Mouse (Mus musculus) midbrain, embryonic 14.5 days (tissue): ENCODE results near the gene Ssbp4. TPM values are rescaled to one million over a fixed set of nuclear protein-coding genes. Genes with fewer than 3 reads are reported as not detected.

ENCODE experiments used
- ATAC-seq: fragments of 200-750 bp; cut with Nextera tagmentation; 2 replicates; pipeline ENCODE4 v1.8.0; 2017; ENCODE audit warnings: moderate number of reproducible peaks, moderate library complexity; ENCODE audit not compliant: low FRiP score, low TSS enrichment
- DNase-seq: peaks from one replicate; pipeline ENCODE4 v3.0.0-alpha.2; 2015
- H3K27ac ChIP-seq: fragments of 300-500 bp; sonication (generic); replicated peaks from 2 replicates; pipeline ENCODE4 v1.5.1; 2014; ENCODE audit warnings: mild to moderate bottlenecking, low read depth, low read length, moderate library complexity
- H3K27me3 ChIP-seq: fragments of 300-500 bp; sonication (generic); 2 replicates; pipeline ENCODE4 v1.6.1; 2014; ENCODE audit warnings: low read length, control low read depth, mixed read lengths; ENCODE audit not compliant: control insufficient read depth, insufficient read depth
- H3K36me3 ChIP-seq: fragments of 300-500 bp; sonication (generic); 2 replicates; pipeline ENCODE4 v1.6.1; 2014; ENCODE audit warnings: low read length, control low read depth; ENCODE audit not compliant: control insufficient read depth, insufficient read depth
- H3K4me1 ChIP-seq: fragments of 300-500 bp; sonication (generic); 2 replicates; pipeline ENCODE4 v1.6.1; 2014; ENCODE audit warnings: mild to moderate bottlenecking, antibody characterized with exemption, low read length, control low read depth; ENCODE audit not compliant: control insufficient read depth, insufficient read depth
- H3K4me2 ChIP-seq: fragments of 300-500 bp; sonication (generic); 2 replicates; pipeline ENCODE4 v1.6.1; 2014; ENCODE audit warnings: mild to moderate bottlenecking, low read length, moderate library complexity
- H3K4me3 ChIP-seq: fragments of 300-500 bp; sonication (generic); replicated peaks from 2 replicates; pipeline ENCODE4 v1.5.1; 2014; ENCODE audit warnings: low read depth, low read length
- H3K9ac ChIP-seq: fragments of 300-500 bp; sonication (generic); replicated peaks from 2 replicates; pipeline ENCODE4 v1.6.1; 2014; ENCODE audit warnings: mild to moderate bottlenecking, low read length, moderate library complexity
- H3K9me3 ChIP-seq: fragments of 300-500 bp; sonication (generic); 2 replicates; pipeline ENCODE4 v1.6.1; 2016; ENCODE audit warnings: low read length, control low read depth, mixed read lengths; ENCODE audit not compliant: control insufficient read depth
- WGBS: fragments of 180-500 bp; shearing (Covaris S2); extraction: QIAGEN DNeasy Blood & Tissue Kit; methylation state at CpG from one replicate; pipeline ENCODE4 v1.1.7; 2014; 5-methylcytosine and 5-hydroxymethylcytosine counted together
- polyA plus RNA-seq: library from polyadenylated mRNA; unstranded; fragments of >200 nt; fragmentation: Nextera tagmentation; extraction: Ambion mirVana; gene quantifications from 2 replicates; pipeline ENCODE4 v1.2.1, GENCODE M21; 2014

Ssbp4 gene
- polyA plus RNA-seq, 1 experiment from 2014 or later, result 172 TPM

DNA sequence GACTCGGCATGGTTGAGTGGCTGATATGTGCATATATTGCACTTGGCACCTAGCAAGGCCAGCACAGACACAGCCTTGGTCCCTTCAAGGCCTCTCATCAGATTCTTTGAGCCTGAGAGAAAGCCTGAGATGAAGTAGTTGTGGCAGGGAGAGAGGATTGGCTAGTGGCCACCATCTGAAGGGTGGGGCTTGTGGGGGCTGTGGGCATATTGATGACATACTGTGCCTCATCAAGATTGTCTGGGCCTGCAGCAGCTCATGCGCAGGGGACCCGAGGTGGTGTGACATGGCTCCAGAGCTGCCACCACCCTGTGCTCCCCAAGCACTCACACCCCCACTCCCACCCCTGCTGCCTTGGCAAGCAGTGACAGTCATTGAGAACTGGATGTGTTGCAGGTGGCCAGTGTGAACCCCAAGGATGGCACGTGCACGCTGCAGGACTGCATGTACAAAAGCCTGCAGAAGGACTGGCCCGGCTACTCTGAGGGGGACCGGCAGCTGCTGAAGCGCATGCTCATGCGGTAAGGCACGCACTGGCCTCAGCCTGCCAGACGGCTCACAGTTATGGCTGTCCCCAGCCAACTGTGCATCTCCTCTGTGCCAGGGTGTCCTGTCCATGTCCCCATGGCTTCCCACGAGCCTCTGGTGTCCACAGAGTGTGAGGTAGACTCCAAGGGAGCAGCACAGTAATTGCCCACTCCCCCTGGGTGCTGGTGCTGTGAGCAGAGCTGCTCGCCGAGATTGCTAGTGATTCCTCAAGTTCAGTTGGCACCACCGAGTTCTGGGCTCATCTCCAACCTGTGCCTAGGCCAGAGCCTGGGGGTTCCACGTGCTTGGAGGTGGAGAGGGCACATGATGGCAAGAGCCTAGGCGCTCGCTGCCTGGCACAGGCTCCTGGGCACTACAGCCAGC, 24.9 kb downstream of the Ssbp4 start:
- H3K27ac ChIP-seq, result no peak overlapping the region
- ATAC-seq (no peak), DNase-seq (no peak)
- H3K4me1 ChIP-seq, result no peaks in the 10 kb centered on the region
- H3K27me3 ChIP-seq, result no peaks in the 10 kb centered on the region
- no peak overlapping the region for H3K9ac ChIP-seq
- no peaks in the 10 kb centered on the region for H3K9me3 ChIP-seq
- 91% methylated on average over 18 of the region's 18 CpGs for WGBS
- no peak overlapping the region for H3K4me2 ChIP-seq
- H3K4me3 ChIP-seq, result no peak overlapping the region
- H3K36me3 ChIP-seq, result peaks cover 85% of the 10 kb centered on the region

DNA sequence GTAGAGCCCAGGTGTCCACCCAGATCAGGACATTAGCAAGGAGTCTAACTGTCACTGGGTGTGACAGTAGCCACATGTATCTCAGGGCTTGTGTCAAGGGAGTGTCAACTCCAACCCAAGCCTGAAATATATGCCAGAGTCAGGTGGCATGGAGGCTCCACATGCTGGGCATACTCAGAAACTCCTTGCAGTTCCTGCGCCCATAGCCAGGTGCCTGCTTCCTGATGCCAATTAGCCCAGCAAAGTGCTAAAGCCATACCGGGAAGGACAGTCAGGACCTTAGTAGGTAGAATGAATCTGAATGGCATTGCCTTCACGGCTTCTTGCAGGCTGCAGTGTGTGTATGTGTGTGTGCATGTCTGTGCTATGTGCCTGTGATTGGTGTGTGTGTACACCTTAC, 31.5 kb downstream of the Ssbp4 start:
- WGBS, result 96% methylated on average over 3 of the region's 3 CpGs
- ATAC-seq, result no peak
- Histone ChIP-seq H3K36me3 (peaks cover 48% of the 10 kb centered on the region), H3K4me3 (no peak overlapping the region), H3K27me3 (no peaks in the 10 kb centered on the region), H3K4me1 (no peaks in the 10 kb centered on the region), H3K9ac (no peak overlapping the region), H3K27ac (no peak overlapping the region), H3K4me2 (no peak overlapping the region), H3K9me3 (no peaks in the 10 kb centered on the region)
- DNase-seq, result no peak

DNA sequence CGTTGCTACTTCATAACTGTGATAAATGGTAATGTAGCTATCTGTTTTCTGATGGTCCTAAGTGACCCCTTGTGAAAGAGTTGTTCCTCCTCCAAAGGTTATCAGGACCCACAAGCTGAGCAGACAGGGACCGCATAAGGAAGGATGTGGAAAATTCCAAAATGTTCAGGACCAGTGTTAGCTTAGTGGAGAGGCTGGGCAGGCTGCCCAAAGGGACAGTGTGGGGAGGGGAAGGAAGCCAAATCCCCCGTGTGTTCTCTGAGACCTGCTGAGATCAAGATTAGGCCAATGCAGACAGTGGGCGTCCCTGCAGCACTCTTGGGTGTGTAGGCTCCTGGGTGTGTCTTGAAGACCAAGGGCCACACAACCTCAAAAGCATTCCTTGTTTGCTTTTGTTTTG, 33.8 kb downstream of the Ssbp4 start:
- DNase-seq, result no peak
- H3K27me3 ChIP-seq, result no peaks in the 10 kb centered on the region
- H3K9ac ChIP-seq, result no peak overlapping the region
- H3K4me1 ChIP-seq, result no peaks in the 10 kb centered on the region
- H3K9me3 ChIP-seq, result no peaks in the 10 kb centered on the region
- no peak for ATAC-seq
- no peak overlapping the region for H3K27ac ChIP-seq
- no peak overlapping the region for H3K4me2 ChIP-seq
- peaks cover 25% of the 10 kb centered on the region for H3K36me3 ChIP-seq
- WGBS, result 82% methylated on average over 4 of the region's 4 CpGs
- no peak overlapping the region for H3K4me3 ChIP-seq

DNA sequence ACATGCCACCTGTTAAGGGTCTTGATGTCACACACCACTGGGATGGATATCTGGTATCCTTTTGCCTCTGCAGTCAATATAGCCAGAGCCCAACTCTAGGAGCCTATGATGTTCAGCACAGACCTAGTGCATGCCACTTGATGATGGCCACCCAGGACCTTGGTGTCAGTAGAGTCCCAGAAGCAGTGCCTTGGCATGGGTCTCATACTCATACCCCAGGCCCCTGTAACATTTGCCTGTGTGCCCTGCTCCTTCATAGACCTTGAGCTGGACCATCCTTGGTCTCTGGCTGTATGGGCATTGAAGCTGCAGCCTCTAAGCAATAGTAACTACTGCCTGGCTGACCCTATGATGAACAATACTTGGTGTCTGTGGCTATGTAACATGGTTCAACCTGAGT, 34.4 kb downstream of the Ssbp4 start:
- no peak for DNase-seq

DNA sequence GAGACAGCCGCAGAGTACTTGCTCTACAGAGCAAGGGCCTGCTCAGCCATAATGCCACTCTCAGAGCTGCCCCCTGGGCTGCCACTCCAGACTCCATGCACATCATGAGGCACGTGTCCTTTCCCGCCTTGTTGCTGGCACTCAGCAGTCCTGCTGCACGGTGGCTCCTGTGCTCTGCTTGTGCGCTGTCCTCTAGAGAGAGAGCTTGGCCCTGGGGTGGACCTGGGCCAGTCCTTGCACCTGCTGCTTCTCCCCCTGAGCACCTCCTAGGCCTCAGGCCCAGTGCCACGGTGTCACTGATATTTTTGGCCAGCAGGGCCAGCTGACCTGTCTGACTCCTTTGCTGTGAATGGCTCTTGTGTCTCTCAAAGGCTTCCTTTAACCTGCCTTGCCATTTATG, 37.7 kb downstream of the Ssbp4 start:
- Histone ChIP-seq H3K4me3 (no peak overlapping the region), H3K9me3 (no peaks in the 10 kb centered on the region), H3K36me3 (0 out of 2 replicates have a peak, but pooled peaks cover 11% of the 10 kb centered on the region), H3K27ac (no peak overlapping the region), H3K4me2 (no peak overlapping the region), H3K4me1 (no peaks in the 10 kb centered on the region), H3K27me3 (no peaks in the 10 kb centered on the region), H3K9ac (no peak overlapping the region)
- WGBS, result 82% methylated on average over 6 of the region's 6 CpGs
- DNase-seq (no peak), ATAC-seq (no peak)

More for the DNA sequence above, 34.4 kb downstream of the Ssbp4 start:
- no peak overlapping the region for H3K9ac ChIP-seq
- H3K36me3 ChIP-seq, result peaks cover 26% of the 10 kb centered on the region
- H3K4me3 ChIP-seq, result no peak overlapping the region
- H3K4me1 ChIP-seq, result no peaks in the 10 kb centered on the region
- H3K27ac ChIP-seq, result no peak overlapping the region
- no peaks in the 10 kb centered on the region for H3K27me3 ChIP-seq
- no peak overlapping the region for H3K4me2 ChIP-seq
- H3K9me3 ChIP-seq, result no peaks in the 10 kb centered on the region
- no peak for ATAC-seq

DNA sequence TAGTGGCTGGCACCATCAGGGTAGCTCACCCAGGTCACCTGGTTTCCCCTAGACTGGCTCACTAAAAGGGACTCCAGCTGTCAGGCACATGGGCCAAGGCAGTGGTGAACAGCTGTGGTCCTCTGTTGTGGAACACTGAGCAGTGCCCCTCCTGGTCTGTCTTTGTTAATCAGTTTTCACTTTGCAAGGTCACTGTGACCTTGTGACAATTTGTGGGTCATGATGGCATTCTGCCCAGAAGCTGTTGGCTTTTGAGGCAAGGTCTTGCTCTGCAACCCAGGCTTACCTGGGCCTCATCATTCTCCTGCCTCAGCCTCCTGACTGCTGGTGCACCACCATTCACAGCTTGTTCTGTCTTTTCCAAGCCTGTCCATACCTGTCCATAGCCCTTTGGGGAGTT, 38.3 kb downstream of the Ssbp4 start:
- Histone ChIP-seq H3K4me1 (no peaks in the 10 kb centered on the region), H3K36me3 (0 out of 2 replicates have a peak, but pooled peaks cover 11% of the 10 kb centered on the region), H3K27me3 (no peaks in the 10 kb centered on the region), H3K9ac (no peak overlapping the region), H3K4me2 (no peak overlapping the region), H3K27ac (no peak overlapping the region), H3K4me3 (no peak overlapping the region), H3K9me3 (no peaks in the 10 kb centered on the region)
- no peak for DNase-seq
- no peak for ATAC-seq

DNA sequence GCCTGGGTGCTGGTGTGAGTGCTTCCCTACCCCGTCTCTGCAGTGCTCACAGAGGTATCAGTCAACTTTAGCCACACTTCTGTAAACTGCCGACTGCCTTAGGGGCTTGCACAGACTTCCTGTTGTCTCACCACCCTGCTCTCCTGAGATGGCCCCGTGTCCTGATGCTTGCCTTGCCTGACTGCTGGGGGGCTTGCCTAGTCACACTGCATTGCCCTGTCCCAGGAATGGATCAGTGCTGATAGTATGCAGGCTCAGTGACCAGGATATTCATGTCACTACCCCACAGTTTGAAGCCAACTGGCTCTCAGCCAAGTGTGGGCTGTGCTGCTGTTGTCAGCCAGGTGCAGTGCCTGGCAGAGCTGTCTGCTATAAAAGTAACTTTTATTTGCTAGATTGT, 43.1 kb downstream of the Ssbp4 start:
- 0 out of 2 replicates have a peak, but pooled peaks cover 2% of the 10 kb centered on the region for H3K36me3 ChIP-seq
- ATAC-seq, result no peak
- H3K9ac ChIP-seq, result no peak overlapping the region
- H3K4me1 ChIP-seq, result no peaks in the 10 kb centered on the region
- no peak overlapping the region for H3K4me2 ChIP-seq
- DNase-seq, result peak; percentile 22
- no peak overlapping the region for H3K4me3 ChIP-seq
- no peaks in the 10 kb centered on the region for H3K9me3 ChIP-seq
- no peak overlapping the region for H3K27ac ChIP-seq
- no peaks in the 10 kb centered on the region for H3K27me3 ChIP-seq
- 78% methylated on average over 3 of the region's 3 CpGs for WGBS

DNA sequence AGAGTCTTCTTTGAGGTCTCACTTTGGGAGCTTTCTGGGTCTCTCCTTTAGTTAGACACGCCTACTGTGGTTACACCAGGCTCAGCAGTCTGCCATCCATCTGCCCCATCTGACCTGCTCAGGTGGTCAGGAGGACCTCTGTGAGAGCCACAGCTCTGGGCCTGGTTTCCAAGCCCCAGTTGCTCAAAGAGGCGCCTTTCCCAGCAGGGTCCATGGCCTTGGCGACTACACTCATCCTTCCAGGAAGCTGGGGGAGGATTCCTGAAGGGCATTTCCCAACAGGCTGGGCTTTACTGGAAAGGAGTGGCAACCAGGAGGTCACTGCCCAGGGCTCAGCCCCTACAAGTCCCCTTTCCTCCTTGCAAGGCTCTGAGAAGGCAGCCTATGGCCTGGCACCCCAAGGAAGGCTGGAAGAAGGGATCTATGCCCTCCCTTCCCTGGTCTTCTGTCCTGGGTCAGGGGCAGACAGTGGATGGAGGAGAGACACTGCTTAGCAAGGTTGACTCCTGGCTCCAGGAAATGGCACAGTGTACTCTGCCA, 43.9 kb downstream of the Ssbp4 start:
- Histone ChIP-seq H3K9ac (no peak overlapping the region), H3K27me3 (no peaks in the 10 kb centered on the region), H3K36me3 (0 out of 2 replicates have a peak, but pooled peaks cover 2% of the 10 kb centered on the region), H3K4me3 (no peak overlapping the region), H3K27ac (no peak overlapping the region), H3K4me1 (no peaks in the 10 kb centered on the region), H3K9me3 (no peaks in the 10 kb centered on the region), H3K4me2 (no peak overlapping the region)
- ATAC-seq (no peak), DNase-seq (no peak)
- 80% methylated on average over 3 of the region's 3 CpGs for WGBS
